Mouse (Mus musculus): ENCODE data around the gene Tm9sf2.
"Not testable (repeated sequence)": the region's sequence is repeated elsewhere in the genome, so short reads cannot be mapped to it uniquely, and the experiment has no call there.

Tm9sf2 gene

GRCm38 (mm10) chr14:122106822-122107468, at the start of gene Tm9sf2:
Tm9sf2 (plus strand) TSS chr14:122107038.
- peak; percentile 92 to 94 for DNase-seq

DNA sequence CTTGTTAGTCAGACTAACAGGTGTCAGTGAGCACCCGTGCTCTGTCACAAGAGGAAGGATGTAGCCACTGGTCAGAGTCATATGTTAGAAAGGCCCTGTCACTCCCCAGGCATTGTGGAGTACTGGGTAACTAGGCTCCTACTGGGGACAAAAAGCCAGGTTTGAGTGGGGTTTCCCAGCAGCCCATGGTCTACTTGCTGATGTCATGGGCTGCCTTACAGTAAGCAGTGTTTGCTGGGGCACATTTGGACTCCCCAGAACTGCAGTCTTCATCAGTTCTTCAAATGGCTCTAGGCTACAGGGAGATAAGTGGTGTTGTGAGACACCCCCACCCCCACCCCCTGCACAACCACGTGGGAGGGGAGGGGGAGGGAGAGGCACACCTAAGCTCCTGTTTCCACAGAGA, 48.9 kb upstream of the Tm9sf2 start:
- peak; percentile 59 to 67 for DNase-seq

DNA sequence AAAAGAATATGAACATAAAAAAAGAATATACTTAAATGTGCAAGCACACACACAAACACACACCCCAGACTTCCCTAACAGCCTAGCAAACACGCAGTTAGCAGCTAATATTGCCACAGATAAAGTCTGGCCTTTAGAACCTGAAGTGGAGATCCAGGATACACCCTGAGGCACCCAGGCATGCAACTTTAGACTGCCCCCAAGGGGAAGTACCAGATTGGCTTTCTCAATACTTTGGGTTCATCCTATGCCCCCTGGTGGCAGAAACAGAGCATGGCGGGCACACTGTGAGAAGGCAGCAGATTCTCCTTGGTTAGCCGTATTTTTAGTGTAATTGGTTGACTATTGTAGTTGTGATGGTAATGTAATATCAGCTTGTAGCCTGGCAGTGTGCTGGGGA, 46.2 kb upstream of the Tm9sf2 start:
- DNase-seq: peak; percentile 95 to 96

DNA sequence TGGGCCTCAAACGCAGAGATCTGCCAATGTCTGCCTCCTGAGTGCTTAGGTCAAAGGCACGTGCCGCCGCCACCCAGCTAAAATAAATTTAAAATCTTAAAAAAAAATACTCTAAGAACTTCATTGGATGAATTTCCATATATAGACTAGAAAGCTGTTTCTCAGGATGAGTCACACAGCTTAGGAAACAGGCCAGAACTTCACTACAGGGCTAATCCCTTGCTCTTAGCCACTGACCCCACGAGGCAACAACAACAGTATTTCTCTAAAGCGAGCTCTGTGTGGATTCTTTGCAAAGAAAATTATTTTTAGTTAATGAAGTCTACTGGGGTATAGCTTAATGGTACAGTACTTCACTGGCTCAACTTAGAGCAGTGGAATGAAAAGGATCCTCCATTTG, 45.5 kb upstream of the Tm9sf2 start:
- DNase-seq: no peak

- peak; percentile 53 to 60 for DNase-seq
Measured at GRCm38 (mm10) chr14:122062411-122063090, 44.3 kb upstream of the Tm9sf2 start.

DNA sequence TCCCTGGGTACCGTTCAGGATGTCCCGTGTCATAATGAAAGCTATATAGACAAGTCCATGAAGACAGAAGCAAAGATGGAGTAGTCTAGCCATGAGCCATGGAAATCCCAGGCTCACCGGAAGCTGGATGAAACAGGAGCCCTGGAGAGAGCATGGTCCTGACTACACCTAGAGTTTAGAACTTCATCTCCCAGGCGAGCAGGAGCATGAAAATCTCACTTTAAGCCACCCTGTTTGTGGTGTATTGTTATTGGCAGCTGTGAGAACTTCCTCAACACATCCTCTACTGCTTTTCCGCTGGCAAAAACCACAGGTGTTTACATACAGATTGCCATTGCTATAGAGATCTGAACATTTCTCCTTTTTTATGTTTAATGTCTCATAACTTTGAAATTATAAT, 43.2 kb upstream of the Tm9sf2 start:
- DNase-seq: peak; percentile 55 to 59

DNA sequence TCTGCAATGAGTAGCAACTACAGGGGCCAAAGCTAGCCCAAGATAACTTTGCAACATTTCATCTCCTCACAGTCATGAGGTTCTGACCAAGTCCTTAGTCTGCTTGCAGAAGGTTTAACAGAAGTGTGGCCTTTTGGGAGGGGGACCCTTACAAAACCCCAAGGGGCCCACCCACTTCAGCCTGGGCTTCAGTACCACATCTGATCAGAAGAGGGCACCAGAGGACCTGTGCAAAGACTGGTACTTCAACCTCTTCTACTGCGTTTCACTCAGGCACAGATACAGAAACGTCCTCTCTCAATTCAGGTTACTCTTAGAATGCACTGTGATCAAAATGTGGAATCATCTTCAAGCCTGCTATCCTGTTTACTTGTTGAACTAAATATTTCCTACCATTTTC, 42.3 kb upstream of the Tm9sf2 start:
- peak; percentile 88 to 89 for DNase-seq

GRCm38 (mm10) chr14:122066243-122066642, 40.6 kb upstream of the Tm9sf2 start:
- peak; percentile 51 to 63 for DNase-seq

DNA sequence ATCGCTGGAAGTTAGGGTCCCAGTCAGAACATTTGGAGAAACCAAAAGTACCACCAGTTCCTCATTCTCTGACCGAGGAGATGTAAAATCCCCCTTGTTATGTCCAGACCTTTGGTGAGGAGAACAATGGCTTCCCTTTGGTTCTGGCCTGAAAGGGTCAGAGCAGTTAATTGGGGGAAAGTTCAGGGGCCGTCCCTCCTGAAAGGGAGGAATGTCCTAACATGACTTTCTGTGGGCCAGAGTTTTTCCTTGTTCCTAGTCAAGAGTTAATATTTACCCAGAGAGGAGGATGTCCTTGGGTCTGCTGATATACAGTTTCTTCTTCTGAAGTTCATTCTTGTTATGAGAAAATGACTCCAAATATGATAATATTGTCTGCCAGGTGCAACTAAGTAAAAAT, 38.8 kb upstream of the Tm9sf2 start:
- not testable (repeated sequence) for DNase-seq

DNA sequence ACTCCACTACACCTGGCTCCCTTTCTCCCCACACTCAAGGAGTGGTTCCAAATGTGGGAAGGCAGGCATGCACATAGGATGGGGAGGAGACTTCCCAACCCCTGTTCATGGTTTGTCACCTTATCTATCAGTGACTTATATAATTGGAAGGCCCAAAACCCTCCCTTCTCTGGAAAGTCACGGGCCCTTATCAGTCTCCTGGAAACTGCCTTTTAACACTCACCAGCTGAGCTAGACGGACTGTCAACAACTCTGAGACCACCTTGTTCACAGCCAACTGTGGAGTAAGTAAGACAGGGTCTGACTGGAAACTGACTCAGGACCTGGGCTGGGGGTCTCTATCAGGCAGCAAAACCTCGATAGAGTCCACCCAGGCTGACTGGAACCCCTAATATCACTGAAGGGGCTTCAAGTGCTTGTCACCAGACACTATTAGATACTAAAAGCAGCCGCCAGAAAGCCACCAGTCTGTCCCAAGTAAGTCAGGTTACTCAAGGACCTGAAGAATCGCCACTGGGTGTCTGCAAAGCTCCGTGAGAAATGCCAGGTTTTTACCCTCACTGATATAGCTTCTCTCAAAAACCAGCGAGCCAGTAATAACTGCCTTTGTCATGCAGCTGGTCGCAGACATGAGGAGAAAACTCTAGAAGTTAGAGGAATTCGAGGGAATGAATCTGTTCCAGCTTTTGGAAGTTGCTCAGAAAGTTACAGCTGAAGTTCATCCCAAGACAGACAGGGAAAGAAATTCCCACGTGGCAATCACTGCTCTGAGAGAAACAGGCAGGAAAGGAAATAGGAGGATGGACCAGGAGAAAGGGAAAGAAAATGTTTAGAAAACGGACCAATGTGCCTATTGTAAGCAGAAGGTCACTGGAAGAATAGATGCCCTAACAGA, 37.8 kb upstream of the Tm9sf2 start:
- DNase-seq: no peak

DNA sequence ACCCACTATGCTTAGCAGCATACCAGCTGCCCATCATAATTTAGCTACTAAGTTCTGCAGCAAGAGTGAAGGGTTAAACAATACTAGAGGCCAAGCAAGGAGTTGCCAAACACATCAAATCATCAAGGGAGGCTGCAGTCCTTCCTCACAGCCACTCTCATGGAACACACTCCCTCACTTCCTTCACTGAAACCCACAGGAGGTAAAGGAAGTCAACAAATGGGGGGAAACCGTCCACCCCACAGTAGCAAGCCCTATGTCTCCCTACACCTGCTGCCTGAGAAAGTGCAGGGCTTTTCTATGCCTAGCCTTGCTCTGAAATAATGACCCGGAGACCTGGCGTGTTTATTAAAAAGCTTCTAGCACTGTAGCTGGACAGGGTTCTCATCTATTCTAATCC, 36.9 kb upstream of the Tm9sf2 start:
- no peak for DNase-seq

DNA sequence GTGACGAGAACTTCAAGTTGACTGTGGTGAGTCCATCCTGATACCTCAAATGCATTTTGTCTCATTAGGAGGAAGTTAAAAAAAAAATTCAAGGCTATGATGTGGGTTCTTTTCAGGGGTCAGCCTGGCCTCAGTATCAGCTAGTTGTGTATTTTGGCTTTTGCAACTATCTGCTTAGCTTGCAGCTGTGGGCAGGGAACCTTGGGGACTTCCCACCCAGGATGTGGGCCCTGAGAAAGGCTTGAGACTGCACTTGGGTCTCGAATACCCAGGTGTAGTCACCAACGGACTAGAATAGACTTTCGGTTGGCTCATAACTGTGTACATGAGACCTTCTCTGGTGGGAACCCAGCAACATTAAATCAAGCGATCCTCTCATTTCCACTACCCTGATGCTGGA, 33.4 kb upstream of the Tm9sf2 start:
- DNase-seq: peak; percentile 60 to 66

DNA sequence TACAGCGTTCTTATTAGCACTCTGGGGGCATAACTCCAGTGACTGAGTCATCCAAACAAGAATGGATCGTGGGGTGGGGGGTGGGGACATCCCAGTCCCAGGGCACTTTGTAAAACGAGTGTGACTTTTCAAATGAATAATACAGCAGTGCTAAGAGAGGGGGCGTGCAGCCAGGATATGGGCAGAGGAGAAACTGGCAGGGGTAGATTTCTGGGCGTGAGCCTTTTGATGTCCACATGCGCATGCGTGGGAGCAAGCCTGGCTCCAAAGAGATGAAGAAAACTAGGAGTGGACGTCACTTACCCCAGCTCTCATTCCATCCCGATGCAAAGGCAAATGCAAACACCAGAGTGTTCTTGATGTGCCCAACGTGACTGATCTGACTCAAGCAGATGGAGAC, 32.5 kb upstream of the Tm9sf2 start:
- DNase-seq: no peak

GRCm38 (mm10) chr14:122075485-122076200, 31.2 kb upstream of the Tm9sf2 start:
- DNase-seq: no peak

DNA sequence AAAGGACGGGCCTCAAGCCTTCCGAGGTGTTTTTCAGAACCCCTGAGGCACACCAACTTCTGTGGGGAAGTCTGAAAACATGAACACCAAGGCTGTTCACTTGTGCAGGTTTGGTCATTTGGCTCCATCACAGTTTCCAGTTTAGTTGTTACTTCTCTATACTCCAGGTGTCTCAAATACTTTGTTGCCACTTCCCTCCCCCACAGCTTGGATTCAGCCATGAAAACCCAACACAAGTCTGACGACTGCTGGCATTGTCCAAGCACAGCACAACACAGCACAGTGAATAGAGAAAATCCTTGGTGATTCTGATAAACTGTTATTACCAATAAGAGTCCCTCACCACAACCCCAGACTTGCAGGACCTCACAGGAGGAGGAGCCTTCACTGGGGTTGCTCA, 29.8 kb upstream of the Tm9sf2 start:
- no peak for DNase-seq

DNA sequence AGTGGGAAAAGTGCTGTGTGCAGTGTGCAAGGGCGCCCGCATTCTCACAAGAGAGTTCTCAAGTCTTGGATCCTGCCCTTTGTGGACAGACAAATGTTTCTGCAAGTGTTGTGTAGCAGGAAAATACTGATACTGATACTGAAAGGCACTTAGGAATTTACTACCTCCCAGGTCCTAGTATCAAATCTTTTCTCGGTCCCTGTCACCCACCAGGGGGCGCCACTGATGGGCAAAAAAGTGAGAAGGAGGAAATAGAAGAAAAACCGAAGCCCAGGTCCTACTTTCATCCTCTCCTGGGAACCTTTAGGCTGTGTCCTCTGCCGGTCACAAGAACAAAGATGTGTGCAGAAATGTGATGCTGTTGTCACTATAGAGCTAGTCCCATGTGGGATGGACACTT, 27.4 kb upstream of the Tm9sf2 start:
- DNase-seq: peak; percentile 94 to 95

- no peak for DNase-seq
Measured at GRCm38 (mm10) chr14:122079921-122080320, 26.9 kb upstream of the Tm9sf2 start.

- no peak for DNase-seq
Measured at GRCm38 (mm10) chr14:122081308-122081707, 25.5 kb upstream of the Tm9sf2 start.

- DNase-seq: no peak
Measured at GRCm38 (mm10) chr14:122083499-122083898, 23.3 kb upstream of the Tm9sf2 start.

DNA sequence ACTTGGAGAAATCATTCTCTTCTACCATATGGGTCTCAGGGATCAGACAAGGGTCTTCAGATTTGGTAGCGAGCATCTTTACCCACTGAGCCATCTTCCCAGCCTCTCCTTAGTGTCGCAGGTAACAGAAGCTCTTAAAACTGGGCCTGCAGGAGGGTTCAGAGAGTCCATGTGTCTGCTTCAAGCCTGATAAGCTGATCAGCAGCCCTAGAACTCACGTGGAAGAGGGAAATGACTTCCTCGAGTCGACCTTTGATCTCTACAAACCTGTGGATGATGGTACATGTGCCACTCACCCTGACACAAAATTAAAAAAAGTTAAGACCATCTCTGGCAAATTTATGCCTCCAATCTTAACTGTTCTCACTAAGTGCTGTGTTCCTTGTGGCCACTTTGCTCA, 18.9 kb upstream of the Tm9sf2 start:
- no peak for DNase-seq

- DNase-seq: no peak
Measured at GRCm38 (mm10) chr14:122092363-122092762, 14.5 kb upstream of the Tm9sf2 start.

GRCm38 (mm10) chr14:122096331-122096730, 10.5 kb upstream of the Tm9sf2 start:
- no peak for DNase-seq

DNA sequence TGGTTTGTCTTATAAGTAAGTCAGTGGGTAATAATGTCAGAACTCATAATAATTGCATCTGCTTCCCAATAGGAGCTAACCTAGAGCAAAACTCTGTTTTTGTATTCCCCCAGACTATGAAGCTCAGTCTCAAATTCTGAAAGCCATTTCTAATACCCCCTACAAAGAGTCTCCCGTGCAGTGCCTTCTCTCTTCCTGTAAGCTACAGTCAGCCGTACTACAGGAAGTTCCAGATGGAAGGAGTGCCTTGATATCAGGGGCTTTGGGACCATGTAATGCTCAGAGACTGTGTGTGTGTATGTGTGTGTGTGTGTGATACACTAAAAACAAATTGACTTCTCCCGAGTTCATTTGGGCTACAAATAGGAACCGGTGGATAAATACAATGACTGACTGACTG, 7.3 kb upstream of the Tm9sf2 start:
- DNase-seq: no peak

All from B cell, adult 2 months (primary cell).